Mouse (Mus musculus) brain, embryonic 18.5 days (tissue): ENCODE results near the gene Plekhg3.
A peak's percentile ranks its signal among the peaks of the same experiment; 100 is the strongest.

Source experiments
- DNase-seq: peaks from one replicate; pipeline ENCODE4 v3.0.0-alpha.2; 2012; ENCODE audit warnings: low read depth, low spot score

The Plekhg3 gene

DNA sequence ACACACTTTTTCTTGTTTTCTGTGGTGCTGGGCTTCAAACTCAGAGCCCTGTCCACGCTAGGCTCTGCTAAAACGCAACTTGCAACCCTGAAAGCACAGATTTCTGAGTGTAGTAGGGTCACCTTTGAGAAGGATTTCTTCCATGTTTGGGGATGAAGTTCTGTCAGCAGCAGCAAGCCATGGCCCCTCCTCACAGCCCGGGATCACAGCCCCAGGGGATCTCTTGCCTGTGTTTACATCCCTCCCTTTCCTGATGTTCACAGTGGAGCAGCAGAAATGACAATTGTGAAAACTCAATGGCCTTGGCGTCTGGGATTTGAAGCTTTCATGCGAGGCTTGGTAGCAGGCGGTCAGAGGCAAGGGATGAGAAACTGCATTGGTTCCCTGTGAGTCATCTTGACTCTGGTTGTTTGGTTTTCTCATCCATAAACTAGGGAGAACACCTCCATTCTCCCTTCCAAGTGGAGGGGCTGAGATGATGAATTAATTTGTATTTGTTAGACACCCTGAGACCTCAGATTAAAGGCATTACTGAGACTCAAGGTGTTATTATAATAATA lies at the start of gene Plekhg3:
TSS of gene Plekhg3 (plus strand) at position 312 of the 560 bp plus-strand sequence.
- no peak for DNase-seq

GRCm38 (mm10) chr12:76482446-76482845 lies 48.2 kb upstream of the Plekhg3 start:
- DNase-seq: no peak

GRCm38 (mm10) chr12:76482948-76483347 lies 47.7 kb upstream of the Plekhg3 start:
- DNase-seq: no peak

- DNase-seq: no peak
Measured at GRCm38 (mm10) chr12:76484881-76485280, 45.8 kb upstream of the Plekhg3 start.

GRCm38 (mm10) chr12:76485381-76485780 lies 45.3 kb upstream of the Plekhg3 start:
- no peak for DNase-seq

DNA sequence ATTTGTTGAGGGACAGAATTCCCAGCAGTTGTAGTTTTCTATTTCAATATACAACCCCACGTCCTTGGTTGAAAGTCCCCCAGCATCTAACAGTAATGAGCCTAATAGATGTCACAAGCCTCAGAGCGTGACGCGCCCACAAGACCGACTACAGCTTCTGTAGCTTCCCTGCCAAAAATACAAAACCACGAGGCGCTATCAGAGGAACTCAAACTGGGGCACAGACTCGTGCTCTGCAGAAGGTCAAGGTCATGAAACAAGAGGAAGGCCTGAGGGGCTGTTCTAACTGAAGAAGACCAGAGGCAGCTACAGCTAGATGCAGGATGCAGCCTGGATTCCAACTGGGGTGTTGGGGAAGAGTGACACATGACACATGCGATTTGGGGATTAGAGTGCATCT lies 43.7 kb upstream of the Plekhg3 start:
- DNase-seq: no peak

- no peak for DNase-seq
Measured at GRCm38 (mm10) chr12:76490798-76491197, 39.9 kb upstream of the Plekhg3 start.

DNA sequence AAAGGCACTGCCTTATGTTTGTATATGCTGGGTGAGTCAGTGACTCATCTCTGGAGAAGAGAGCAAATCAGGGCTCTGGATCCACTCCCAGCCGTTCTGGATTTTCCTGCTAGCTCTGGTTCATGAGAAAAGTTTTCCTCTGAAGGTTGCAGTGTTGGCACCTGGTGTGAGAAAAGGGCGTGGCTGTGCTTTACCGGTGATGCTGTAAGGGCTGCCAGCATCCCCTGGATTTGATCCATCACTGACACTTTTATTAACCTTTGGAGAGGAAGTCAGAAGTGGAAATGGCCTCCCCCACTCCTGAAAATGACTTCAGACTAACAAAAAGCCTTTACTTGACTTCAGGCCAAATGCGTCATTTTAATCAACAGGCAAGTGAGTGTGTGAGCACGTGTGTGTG lies 37.2 kb upstream of the Plekhg3 start:
- DNase-seq: no peak

DNA sequence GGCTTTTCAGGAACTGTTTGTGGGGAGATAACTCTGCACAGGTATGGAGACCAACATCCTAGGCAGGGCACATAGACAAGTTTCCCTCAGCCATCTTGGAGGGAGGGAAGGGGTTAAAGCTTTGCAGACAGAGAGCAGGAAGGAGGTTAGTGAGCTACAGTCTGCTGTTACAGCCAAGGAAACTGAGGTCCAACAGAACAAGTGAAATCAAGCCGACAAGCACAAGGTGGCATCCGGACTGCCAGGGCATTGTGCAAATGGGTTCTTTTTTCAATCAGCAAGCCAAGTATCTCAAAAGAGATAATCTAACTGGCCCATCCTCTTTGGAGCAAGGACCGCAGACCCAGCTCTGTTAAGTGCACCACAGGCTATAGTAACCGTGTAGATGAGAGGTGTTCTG lies 35.3 kb upstream of the Plekhg3 start:
- DNase-seq: no peak

- DNase-seq: no peak
Measured at GRCm38 (mm10) chr12:76496324-76496723, 34.4 kb upstream of the Plekhg3 start.

DNA sequence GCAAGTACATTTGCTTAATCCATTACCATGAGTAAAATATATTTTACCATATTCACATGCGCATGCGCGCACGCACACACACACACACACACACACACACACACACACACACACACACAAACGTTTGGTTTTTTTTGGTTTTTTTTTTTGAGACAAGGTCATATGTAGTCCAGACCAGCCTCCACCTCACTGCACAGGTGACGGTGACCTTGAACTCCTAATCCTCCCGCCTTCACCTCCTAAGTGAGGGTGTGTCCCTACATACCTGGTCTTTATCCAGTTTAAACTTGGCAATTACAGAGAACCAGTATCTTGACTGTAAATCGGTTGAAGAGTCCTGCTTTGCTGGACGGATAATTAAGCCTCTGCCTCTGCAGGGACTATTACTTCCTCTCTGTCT lies 31.4 kb upstream of the Plekhg3 start:
- no peak for DNase-seq

DNA sequence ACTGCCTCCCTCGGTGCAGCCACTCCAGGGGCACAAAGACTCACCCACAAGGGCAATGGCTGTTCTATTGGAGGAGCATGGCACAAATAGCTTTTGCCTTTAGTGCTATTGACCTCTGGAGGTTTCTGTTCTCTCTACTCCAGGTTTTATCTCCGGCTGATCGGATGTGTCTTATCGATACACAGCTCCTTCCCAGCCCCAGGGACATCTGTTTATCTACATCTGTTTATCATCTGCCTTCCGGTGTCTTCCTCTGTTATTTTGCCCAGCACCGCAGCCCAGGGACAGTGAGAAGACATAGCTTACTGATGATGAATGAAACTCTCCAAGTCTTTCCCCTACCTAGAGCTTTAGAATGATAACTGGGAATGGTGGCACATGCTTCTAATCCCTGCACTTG lies 30.6 kb upstream of the Plekhg3 start:
- DNase-seq: no peak

DNA sequence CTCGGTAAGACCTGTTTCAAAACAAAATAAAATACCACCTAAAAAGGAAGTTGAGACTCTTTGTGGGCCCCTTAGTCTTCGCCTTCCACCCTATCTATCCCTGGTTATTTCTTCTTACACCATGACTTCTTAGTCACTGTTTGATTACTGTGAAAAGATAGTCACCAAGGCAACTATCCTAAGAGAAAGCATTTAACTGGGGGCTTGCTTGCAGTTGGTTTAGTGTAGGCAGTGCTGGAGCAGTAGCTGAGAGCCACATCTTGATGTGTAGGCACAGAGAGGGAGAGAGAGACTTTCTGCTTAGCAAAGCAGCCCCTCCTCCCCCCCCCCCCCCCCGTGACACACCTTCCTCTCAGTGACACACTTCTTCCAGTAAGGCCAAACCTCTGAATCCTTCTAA lies 29.8 kb upstream of the Plekhg3 start:
- no peak for DNase-seq

DNA sequence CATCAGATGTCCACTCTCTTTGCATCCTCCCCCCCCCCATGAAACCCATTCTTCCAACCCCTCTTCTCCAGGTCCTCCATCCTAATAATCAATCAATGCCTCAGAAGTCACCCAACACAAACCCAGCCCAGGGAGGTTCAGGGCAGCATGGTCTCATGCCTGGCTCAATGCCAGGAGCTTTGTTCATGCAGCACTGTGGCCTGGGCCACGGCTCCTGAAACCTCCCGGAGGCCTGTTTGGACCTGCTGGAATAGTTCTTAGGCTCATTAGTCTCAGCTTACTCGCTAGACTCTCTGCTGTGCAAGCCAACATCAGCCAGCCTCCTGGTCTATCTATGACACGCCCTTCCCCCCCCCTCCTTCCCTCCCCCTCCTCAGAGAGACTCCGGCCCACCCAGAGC lies 27.7 kb upstream of the Plekhg3 start:
- DNase-seq: no peak

GRCm38 (mm10) chr12:76506522-76506921 lies 24.2 kb upstream of the Plekhg3 start:
- DNase-seq: peak; percentile 16

DNA sequence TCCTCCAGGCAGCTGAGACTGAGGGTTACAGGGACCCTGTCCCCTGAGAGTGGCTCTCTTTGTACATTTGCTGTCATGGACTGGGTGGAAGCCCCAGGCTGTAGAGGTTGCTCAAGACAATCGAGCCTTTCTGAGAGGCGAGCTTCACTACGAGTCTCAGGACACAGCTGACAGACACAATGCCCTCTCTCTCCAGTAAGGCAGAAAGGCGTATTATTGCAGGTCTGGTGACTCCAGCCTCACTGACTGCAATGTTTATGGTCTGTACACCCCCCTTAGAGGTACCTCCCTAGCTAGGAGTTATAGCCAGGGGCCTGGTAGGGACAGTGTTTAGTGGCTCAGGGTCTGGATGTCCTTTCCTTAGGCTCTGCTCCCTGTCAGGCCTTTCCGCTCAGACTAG lies 22.9 kb upstream of the Plekhg3 start:
- no peak for DNase-seq

GRCm38 (mm10) chr12:76508909-76509440 lies 21.7 kb upstream of the Plekhg3 start:
- no peak for DNase-seq

GRCm38 (mm10) chr12:76512731-76513130 lies 18.0 kb upstream of the Plekhg3 start:
- no peak for DNase-seq

- no peak for DNase-seq
Measured at GRCm38 (mm10) chr12:76514842-76515241, 15.8 kb upstream of the Plekhg3 start.

DNA sequence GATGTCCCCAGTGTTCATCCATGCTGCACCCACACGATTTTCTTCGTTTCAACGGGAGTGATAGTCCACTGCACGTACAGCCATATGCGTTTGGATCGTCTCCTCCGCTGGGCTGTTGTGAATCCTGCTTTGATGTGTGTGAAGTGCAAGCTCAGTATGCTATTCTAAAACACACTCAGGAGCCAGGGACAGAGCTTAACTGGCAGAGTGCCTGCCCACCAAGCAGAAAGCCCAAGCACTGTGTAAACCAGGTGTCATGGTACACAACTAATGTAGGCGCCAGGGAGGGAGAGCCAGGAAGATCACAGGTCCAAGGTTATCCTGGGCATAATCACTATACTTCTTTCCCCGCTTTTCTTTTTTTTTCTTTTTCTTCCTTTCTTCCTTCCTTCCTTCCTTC lies 12.7 kb upstream of the Plekhg3 start:
- DNase-seq: no peak

- DNase-seq: no peak
Measured at GRCm38 (mm10) chr12:76518909-76519842, 11.5 kb upstream of the Plekhg3 start.

GRCm38 (mm10) chr12:76523654-76524053 lies 7.0 kb upstream of the Plekhg3 start:
- DNase-seq: no peak

DNA sequence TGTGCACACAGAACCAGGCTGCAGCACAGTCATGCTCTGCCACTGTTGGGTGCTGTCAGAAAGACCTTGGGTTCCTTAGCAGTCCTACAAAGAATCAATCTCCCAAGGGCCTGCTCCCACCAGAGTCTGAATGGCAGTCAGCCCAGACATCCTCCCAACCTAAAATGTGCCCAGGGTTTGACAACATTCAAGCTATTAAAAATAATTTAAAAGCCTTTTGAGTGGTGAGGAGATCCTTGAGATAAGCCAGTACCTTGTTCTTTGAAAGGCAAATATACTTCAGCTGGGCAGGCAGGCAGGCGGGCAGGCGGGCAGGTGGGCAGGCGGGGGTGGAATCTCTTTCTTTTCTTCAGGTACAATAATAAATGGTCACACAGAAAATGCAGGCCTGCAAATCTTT lies 5.8 kb upstream of the Plekhg3 start:
- DNase-seq: no peak
